Mouse (Mus musculus) c-Kit-positive CD71-positive TER-119-positive erythroid progenitor cells, embryonic 14.5 days (primary cell): ENCODE data around the gene Gp6.
"Not testable (repeated sequence)": the region's sequence is repeated elsewhere in the genome, so short reads cannot be mapped to it uniquely, and the experiment has no call there.

Experiments used
- DNase-seq: peaks from one replicate; pipeline ENCODE4 v3.0.0-alpha.2; 2013; ENCODE audit warnings: low spot score

The Gp6 gene

GRCm38 (mm10) chr7:4397730-4398129, at the start of gene Gp6:
Gene Gp6, minus strand, starts transcription at chr7:4397744.
- no peak for DNase-seq

- peak; percentile 30 for DNase-seq
These were observed 49.6 kb upstream of the Gp6 start for GRCm38 (mm10) chr7:4447138-4447537.

GRCm38 (mm10) chr7:4445216-4445791, 47.8 kb upstream of the Gp6 start, which contains the start of gene Rdh13:
Gene Rdh13, minus strand, starts transcription at chr7:4445649.
- peak; percentile 78 for DNase-seq

- no peak for DNase-seq
These were observed 43.0 kb upstream of the Gp6 start for GRCm38 (mm10) chr7:4440549-4440948.

- no peak for DNase-seq
These were observed 40.2 kb upstream of the Gp6 start for GRCm38 (mm10) chr7:4437721-4438120.

GRCm38 (mm10) chr7:4432026-4432425, 34.5 kb upstream of the Gp6 start:
- no peak for DNase-seq

GRCm38 (mm10) chr7:4431548-4431947, 34.0 kb upstream of the Gp6 start:
- peak; percentile 66 for DNase-seq

GRCm38 (mm10) chr7:4430246-4430844, 32.8 kb upstream of the Gp6 start:
- DNase-seq, result no peak

GRCm38 (mm10) chr7:4427161-4427912, 29.8 kb upstream of the Gp6 start:
- DNase-seq, result peak; percentile 91

- DNase-seq, result no peak
These were observed 22.7 kb upstream of the Gp6 start for GRCm38 (mm10) chr7:4420230-4420629.

- no peak for DNase-seq
These were observed 22.1 kb upstream of the Gp6 start for GRCm38 (mm10) chr7:4419681-4420080.

GRCm38 (mm10) chr7:4412406-4412805, 14.9 kb upstream of the Gp6 start:
- DNase-seq, result not testable (repeated sequence)

GRCm38 (mm10) chr7:4373521-4373920, 24.0 kb downstream of the Gp6 start:
- DNase-seq, result no peak

- no peak for DNase-seq
These were observed 60.0 kb downstream of the Gp6 start, which contains the start of gene Ncr1 for GRCm38 (mm10) chr7:4337509-4337908. Gene Ncr1, plus strand, starts transcription at chr7:4337724.

GRCm38 (mm10) chr7:4323301-4323700, 74.2 kb downstream of the Gp6 start:
- DNase-seq, result no peak
